31 mouse cellular contexts compared by ENCODE assay signal in genomic region chr5:44261691-44262090, GRCm38 (mm10).
"Had no signal": no experiment of that assay in that cellular context is flagged by ENCODE, and none has a peak within 500 bp of the region (broad histone marks: within the 10 kb centered on the region; RNA-seq: fewer than 3 reads in every experiment).

No protein-coding gene starts in this region.

- H3K9me3 ChIP-seq: limb, embryonic 10.5 days; limb, embryonic 12.5 days; limb, embryonic 13.5 days; limb, embryonic 15.5 days; liver, embryonic 12.5 days; liver, embryonic 13.5 days; liver, embryonic 15.5 days; lung, embryonic 15.5 days; megakaryocyte, embryonic 14.5 days; midbrain, embryonic 10.5 days; midbrain, embryonic 12.5 days; midbrain, embryonic 13.5 days; midbrain, embryonic 15.5 days had no signal

- ATAC-seq: liver, postnatal 0 days; lung, postnatal 0 days; midbrain, embryonic 13.5 days; midbrain, embryonic 15.5 days; midbrain, embryonic 16.5 days had no signal

- H3K4me2 ChIP-seq: limb, embryonic 12.5 days; limb, embryonic 13.5 days; limb, embryonic 15.5 days; liver, embryonic 11.5 days; liver, embryonic 12.5 days; liver, embryonic 13.5 days; liver, embryonic 15.5 days; lung, embryonic 14.5 days; lung, embryonic 15.5 days; midbrain, embryonic 11.5 days; midbrain, embryonic 12.5 days; midbrain, embryonic 13.5 days; midbrain, embryonic 15.5 days had no signal

- H3K9ac ChIP-seq: limb, embryonic 12.5 days; limb, embryonic 13.5 days; limb, embryonic 15.5 days; liver, embryonic 12.5 days; liver, embryonic 13.5 days; liver, embryonic 14.5 days; liver, embryonic 15.5 days; liver, postnatal 0 days; lung, embryonic 14.5 days; lung, embryonic 15.5 days; midbrain, embryonic 12.5 days; midbrain, embryonic 13.5 days; midbrain, embryonic 15.5 days had no signal

- H3K4me3 ChIP-seq: limb, embryonic 10.5 days; limb, embryonic 12.5 days; limb, embryonic 13.5 days; limb, embryonic 15.5 days; liver, embryonic 12.5 days; liver, embryonic 13.5 days; liver, embryonic 15.5 days; lung, embryonic 15.5 days; megakaryocyte, embryonic 14.5 days; midbrain, embryonic 10.5 days; midbrain, embryonic 12.5 days; midbrain, embryonic 13.5 days; midbrain, embryonic 15.5 days; myocyte had no signal

- H3K27me3 ChIP-seq: limb, embryonic 12.5 days; limb, embryonic 13.5 days; limb, embryonic 15.5 days; liver, embryonic 12.5 days; liver, embryonic 13.5 days; liver, embryonic 15.5 days; lung, embryonic 15.5 days; midbrain, embryonic 12.5 days; midbrain, embryonic 13.5 days; midbrain, embryonic 15.5 days had no signal

- H3K4me1 ChIP-seq: limb, embryonic 10.5 days; limb, embryonic 12.5 days; limb, embryonic 13.5 days; limb, embryonic 15.5 days; liver, embryonic 12.5 days; liver, embryonic 13.5 days; liver, embryonic 15.5 days; lung, embryonic 15.5 days; megakaryocyte, embryonic 14.5 days; midbrain, embryonic 10.5 days; midbrain, embryonic 12.5 days; midbrain, embryonic 13.5 days; midbrain, embryonic 15.5 days had no signal

- H3K27ac ChIP-seq: limb, embryonic 10.5 days; limb, embryonic 12.5 days; limb, embryonic 13.5 days; limb, embryonic 15.5 days; liver, embryonic 12.5 days; liver, embryonic 13.5 days; liver, embryonic 14.5 days; liver, embryonic 15.5 days; lung, embryonic 15.5 days; macrophage; midbrain, embryonic 10.5 days; midbrain, embryonic 12.5 days; midbrain, embryonic 13.5 days; midbrain, embryonic 15.5 days had no signal

- DNase-seq: left cerebral cortex, postnatal 4 days; liver; liver, embryonic 13.5 days; liver, postnatal 0 days; lung, adult 18-20 months; lung, adult 2 months; lung, embryonic 14.5 days; lung, postnatal 10 days; lung, postnatal 14 days; lung, postnatal 36 days; lung, postnatal 4 days; midbrain, embryonic 14.5 days had no signal

- H3K36me3 ChIP-seq: limb, embryonic 10.5 days; limb, embryonic 12.5 days; limb, embryonic 13.5 days; limb, embryonic 15.5 days; liver, embryonic 12.5 days; liver, embryonic 13.5 days; liver, embryonic 15.5 days; lung, embryonic 15.5 days; midbrain, embryonic 10.5 days; midbrain, embryonic 12.5 days; midbrain, embryonic 13.5 days; midbrain, embryonic 15.5 days had no signal
